Mouse (Mus musculus): ENCODE data around the gene Yaf2.
"Not testable (repeated sequence)": the region's sequence is repeated elsewhere in the genome, so short reads cannot be mapped to it uniquely, and the experiment has no call there.

Yaf2 gene

DNA sequence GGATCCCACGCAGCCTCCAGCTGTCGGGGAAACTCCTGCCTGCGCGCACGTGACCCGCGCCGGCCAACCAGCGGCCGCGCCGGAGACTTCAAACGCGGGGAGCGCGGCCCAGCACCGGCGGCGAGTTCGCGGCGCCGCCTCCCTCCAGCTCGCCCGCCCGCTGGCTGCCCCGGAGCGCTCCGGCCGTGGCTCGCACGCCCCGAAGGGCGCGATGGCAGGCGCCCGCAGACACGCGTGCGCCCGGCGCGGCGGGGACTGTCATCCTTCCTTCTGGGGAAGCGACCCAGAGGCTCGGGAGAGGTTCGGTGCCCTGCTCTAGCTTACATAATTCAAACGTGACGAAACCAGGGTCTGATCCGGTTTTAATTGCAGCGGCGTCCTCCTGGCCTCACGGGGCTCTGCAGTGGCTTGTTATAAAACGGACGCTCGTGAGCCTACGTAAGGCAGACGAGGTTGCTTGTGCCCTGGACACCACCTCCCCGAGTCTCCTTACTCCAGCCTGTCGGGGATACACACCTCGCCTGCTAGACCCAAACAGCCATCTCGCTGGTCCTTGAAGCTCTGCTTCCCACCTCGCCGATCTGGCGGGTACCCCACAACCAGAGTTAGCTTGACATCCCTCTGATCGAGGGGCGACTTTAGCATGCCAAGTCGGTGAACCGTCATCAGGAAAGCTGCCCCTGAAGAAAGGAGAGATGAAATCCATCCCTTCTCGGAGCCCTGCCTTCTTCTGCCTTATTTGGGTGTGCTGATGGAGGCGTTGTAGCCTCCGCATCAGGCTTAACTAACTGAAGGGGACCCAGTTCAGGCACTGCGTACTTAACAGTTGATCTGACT, at the start of gene Yaf2:
TSS of gene Yaf2 (minus strand) at position 11 of the 837 bp plus-strand sequence.
- peak; percentile 84 to 87 for DNase-seq

DNA sequence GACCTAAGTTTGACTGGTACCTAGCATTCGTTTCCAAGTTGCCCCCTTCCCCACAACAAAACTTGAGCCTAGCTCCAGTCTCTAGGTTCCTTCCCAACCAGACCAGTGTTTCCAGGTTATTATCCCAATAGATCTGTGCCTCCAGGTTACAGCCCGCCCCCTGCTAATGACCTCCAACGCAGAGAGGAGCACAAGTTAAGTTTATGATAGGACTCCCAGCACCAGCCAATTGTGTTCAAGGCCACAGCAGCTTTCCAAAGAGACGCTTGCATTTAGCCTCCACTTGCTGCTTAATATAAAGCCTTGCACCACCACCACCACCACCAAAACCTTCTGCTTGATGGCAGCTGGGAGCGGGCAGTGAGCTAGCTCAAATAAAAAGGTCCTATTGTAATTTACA, 44.6 kb upstream of the Yaf2 start:
- no peak for DNase-seq

DNA sequence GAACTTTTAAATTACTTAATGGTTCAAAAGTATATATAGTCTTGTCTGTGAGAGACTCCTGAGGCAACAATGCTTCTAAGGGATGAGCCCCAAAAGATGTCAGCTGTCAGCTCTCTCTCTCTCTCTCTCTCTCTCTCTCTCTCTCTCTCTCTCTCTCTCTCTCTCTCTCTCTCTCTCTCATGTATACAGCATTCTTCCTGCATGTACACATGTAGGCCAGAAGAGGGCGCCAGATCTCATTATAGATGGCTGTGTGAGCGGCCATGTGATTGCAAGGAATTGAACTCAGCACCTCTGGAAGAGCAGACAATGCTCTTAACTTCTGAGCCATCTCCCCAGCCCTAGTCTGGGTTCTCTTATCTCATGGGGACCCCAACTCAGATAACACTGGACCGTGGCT, 42.4 kb upstream of the Yaf2 start:
- DNase-seq: no peak

DNA sequence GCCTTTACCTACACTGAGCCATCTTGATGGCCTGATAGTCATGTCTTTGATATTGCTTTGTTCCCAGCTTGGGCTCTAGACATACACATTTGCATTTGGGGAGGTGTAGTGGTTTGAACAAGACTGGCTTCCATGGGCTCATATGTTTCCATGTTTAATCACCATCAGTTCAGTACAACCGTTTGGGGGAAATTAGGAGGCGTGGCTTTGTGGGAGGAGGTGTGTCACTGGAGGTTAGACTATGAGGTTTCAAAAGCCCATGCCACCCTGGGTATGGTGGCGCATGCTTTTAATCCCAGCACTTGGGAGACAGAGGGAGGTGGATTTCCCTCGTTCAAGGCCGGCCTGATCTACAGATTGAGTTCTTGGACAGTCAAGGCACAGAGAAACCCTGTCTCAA, 39.0 kb upstream of the Yaf2 start:
- no peak for DNase-seq

DNA sequence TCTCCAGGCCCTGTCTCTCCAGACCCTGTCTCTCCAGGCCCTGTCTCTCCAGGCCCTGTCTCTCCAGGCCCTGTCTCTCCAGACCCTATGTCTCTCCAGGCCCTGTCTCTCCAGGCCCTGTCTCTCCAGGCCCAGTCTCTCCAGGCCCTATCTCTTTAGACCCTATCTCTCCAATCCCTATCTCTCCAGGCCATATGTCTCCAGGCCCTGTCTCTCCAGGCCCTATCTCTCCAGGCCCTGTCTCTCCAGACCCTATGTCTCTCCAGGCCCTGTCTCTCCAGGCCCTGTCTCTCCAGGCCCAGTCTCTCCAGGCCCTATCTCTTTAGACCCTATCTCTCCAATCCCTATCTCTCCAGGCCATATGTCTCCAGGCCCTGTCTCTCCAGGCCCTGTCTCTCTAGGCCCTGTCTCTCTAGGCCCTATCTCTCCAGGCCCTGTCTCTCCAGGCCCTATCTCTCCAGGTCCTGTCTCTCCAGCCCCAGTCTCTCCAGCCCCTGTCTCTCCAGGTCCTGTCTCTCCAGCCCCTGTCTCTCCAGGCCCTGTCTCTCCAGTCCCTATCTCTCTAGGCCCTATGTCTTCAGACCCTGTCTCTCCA, 35.9 kb upstream of the Yaf2 start:
- DNase-seq: not testable (repeated sequence)

DNA sequence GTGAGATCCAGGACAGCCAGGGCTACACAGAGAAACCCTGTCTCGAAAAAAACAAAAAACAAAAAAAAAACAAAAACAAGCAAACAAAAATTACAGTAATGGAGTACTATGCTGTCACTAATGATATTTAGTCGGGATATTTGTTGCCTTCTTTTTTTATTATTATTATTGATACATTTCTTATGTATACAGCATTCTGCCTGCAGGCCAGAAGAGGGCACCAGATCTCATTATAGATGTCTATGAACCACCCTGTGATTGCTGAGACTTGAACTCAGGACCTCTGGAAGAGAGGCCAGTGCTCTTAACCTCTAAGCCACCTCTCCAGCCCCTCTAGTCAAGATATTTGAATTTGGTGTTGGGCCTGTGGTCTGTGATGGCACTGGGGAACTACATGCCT, 35.1 kb upstream of the Yaf2 start:
- no peak for DNase-seq

DNA sequence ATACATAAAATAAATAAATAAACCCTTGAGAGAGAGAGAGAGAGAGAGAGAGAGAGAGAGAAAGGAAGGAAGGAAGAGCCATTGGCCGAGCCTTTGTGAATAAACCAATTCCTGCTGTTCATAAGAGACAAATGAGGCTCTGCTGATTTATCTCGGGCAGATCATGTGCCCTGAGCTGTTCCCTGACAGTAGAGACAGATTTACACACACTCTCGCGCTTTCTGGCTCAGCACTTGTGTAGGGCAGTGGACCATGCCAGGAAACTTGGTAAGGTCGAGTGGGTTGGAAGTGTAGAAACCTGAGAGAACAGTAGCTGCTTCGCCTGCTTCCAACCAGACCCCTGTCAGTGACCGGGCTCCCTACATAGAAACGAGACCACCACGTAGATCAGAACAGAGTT, 31.8 kb upstream of the Yaf2 start:
- no peak for DNase-seq

DNA sequence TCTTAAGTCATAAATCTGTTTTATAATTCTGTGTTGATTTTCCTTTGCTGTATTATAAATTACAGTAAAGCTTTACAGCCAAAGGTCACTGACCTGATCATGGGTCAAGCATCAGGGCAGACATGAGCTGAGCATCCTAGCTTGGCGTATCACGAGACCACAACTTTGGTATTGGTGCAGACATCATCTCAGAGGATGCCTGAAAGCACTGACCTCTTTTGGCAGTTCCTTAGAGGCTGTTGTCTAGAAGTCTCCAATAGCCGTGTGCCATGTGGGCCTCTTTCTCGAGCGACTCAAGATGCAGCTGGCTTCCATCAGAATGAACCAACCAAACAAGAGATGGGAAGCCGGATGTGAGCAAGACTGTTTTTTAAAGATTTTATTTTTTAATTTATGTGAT, 28.8 kb upstream of the Yaf2 start:
- no peak for DNase-seq

DNA sequence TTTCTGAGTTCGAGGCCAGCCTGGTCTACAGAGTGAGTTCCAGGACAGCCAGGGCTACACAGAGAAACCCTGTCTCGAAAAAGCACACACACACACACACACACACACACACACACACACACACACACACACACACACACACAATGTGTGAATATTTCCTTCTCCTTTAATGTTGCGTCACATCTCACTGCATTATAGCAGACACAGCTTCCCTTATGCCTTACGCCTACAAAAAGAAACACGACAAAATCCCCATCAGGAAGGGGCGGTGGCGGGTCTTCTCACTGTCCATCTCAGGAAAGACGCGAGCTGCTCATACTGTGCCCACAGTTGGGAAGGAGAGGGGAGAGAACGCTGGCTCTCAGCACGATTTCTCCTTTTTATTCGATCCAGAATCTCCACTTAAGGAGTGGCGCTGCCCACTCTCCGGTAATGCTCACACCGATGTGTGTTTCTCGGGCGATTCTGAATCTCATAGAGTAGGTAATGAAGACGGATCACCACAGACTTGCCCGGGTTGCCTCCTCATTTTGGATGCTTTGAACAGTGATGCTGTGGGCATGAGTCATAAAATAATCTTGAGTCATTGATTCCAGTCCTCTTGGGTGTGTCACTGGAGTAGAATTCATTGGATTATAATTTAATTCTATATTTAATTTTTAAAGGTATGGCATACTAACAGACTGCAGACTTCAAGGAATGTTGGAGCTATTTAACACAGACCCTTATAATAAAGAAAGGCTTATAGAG, 21.8 kb upstream of the Yaf2 start:
- DNase-seq: no peak

DNA sequence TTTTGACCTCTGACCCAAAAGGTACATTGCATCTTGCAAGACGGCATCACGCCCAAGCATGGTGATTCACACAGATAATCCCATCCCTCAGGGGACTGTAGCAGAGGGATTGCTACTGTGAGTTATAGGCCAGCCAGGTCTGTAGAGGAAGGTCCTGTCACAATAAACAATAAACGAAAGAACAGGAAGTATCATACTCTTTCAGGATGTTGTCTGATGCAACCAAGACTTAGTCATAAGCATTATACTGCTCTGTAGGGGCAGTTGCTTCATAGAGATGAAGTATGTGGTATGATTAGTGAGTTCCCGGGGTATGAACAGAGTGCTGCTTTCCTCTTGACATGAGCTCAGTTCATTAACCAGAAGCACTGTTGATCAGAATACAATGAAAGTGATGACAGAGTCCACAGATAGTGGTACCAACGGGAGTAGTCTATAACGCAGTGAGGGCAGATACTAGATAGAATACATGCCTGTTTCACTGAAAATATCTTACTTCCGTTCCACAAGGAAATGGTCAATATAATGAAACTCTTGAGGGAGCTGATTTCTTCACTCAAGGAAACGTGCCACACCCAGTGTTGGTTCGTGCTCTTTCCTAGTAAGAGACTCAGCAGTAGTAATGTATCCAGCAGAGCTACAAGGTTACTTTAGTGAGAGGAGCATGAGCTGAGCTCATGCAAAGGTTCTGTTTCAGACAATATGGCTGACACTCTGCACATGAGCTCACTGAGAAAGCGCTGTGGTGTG, 4.1 kb upstream of the Yaf2 start:
- DNase-seq: no peak

DNA sequence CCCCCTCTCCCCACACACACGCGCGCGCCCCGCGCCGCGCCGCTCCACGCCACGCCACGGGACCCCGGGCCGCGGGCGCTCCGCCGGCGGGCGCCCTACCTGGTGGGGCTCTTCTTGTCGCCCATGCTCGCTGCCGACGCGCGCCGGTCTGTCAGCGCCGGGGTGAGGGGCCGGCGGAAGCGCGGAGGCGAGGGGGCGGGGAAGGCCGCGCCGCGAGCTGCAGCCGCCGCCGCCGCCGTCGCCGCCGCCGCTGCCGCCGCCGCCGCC, 144 bp downstream of the Yaf2 start:
- DNase-seq: no peak

DNA sequence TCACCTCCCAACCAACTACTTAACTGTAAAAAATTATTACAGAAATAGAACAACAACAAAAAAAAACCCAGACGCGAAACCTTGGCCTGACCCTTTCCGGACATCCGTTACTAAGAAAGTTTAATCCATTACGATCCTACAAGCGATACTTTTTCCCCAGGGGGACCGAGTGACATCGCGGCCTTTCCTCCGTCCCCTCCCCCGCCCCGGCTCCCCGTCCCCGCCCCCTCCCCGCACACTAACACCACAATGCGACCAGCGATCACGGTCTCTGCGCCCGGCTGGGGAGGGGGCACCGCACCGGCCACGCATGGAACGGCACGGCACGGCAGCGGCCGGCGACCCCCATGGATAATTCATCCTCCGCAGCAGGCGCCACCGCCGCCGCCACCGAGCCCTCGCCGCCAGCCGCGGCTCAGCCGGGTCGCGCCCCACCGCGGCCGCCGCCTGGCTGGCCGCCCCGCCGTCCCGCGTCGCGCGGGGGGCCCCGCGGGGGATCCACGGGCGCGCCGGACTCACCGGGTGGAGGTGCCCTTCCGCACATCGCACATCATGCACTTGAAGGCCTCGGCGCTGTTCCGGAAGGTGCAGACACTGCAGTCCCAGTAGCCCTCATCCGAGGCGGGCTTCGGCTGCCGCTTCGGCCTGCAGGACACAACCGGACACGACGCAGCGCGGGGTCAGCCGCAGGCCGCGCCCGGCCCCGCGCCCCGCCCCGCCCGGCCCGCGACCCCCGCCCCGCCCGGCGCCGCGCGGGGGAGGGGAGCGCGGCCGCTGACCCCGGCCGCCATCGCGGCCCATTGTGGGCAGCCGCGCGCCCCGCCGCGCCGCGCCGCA, 696 bp downstream of the Yaf2 start:
- DNase-seq: peak; percentile 37 to 40

DNA sequence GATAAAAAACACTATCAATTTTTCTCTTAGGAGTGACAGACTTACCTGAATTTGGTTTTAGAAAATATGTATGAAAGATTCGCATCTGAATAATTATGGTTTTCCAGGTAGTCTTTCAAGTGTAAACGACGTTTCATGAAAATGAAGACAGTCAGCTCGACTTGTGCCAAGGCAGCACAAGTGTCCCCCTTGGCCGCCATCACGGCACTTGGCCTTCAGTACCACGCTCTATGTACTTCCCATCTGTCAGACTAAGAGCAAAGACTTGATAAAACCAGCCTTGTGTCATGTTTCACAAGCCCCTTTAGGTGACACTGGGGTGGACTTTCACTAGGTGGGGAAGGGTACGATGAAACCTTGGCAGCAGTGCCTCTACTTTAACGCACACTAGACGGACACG, 5.5 kb downstream of the Yaf2 start:
- DNase-seq: no peak

DNA sequence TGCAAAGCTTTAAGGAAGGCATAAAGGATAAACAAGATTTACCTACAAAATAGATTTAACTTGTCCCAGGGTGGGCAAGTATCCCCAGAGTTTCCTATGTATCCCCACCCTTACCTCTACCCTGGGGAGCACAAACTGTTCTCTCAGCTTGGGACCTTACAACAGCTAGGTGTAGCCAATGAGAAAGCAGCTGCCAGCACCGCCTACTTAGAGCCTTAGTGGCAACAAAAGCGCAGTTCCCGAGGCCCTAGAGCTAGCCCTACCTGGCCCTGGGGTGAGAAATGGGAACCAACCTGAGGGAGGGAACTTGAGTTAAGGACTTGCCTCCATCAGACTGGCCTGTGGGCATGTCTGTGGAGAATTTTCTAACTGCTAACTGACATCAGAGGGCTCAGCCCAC, 9.5 kb downstream of the Yaf2 start:
- DNase-seq: peak; percentile 12 to 30

DNA sequence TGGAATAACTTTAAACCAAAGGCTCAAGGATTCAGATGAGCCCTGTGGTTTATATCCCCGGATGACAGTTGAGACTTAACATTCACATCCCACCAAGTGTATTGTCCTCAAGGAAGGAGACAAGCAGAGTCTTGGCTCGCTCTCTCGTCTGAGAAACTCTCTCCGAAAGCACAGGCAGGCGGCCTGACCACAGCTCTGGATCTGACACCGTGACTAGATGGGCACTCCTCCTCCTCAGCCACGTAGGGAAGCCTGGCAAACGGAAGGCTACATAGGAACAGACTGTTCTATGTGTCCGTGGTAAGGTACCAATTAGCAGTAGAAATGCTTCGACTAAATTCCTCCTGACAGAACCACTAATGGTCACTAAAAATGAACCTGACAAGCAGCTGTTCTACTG, 10.1 kb downstream of the Yaf2 start:
- peak in 1 of 2 experiments; percentile 13 for DNase-seq

DNA sequence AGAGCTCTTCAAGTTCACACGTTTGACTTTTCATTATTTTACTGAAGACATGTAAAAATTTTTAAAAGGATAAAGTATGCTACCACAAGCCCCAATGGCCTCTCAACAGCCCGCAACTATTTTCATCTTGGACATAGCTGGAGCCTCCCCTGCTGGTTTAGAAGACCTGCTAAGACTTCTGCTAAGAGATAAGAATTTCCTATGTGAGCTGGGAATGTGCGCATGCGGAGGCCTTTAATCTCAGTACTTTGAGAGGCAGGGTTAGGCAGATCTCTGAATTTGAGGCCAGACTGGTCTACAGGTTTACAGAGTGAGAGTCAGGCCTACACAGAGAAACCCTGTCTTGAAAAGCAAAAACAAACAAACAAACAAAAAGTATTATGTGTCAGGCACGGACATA, 11.4 kb downstream of the Yaf2 start:
- no peak for DNase-seq

DNA sequence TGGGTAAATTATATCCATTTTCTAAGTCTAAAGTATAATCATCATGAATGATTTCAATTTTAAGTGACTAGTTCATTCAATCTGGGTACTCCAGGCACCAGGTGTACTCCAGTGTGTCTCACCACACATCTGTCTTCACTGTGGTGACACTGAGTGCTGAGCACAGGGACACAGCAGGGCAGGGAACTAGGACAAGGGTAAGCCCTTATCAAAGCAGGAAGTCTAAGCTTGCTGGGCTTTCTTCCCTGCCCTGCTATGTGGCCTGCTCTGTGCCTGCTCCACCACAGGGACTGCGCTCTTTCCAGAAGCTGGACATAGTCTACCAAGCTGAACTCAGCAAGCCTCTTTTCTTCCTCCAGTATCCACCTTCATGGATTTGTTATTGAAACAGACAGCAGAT, 18.0 kb downstream of the Yaf2 start:
- DNase-seq: peak in 1 of 2 experiments; percentile 12

DNA sequence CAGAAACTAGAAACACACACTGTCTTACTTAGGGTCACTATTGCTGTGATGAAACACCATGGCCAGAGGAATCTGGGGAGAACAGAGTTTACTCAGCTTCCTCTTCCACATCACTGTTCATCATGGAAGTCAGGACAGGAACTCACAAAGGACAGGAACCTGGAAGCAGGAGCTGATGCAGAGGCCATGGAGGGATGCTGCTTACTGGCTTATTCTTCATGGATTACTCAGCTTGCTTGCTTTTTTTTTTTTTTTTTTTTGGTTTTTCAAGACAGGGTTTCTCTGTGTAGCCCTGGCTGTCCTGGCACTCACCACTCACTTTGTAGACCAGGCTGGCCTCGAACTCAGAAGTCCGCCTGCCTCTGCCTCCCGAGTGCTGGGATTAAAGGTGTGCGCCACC, 26.4 kb downstream of the Yaf2 start:
- not testable (repeated sequence) for DNase-seq

DNA sequence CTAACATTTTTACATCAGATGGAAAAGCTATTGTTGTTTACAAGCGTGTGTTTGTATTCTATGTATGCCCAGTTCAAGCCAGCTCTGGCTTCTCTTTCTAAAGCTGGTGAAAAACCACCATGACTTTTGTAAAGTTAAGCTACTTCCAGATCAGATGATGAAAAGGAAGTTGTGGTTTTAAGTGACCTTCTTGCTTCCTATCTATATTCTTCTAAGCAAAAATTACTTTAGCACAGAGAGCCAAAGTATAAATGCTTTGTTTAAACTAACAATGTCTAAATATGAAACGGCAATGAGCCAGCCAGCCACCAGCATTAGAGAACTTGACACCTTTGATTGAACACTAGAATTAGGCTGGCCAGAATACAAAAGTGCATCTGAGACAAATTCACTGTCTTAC, 38.5 kb downstream of the Yaf2 start:
- DNase-seq: no peak

DNA sequence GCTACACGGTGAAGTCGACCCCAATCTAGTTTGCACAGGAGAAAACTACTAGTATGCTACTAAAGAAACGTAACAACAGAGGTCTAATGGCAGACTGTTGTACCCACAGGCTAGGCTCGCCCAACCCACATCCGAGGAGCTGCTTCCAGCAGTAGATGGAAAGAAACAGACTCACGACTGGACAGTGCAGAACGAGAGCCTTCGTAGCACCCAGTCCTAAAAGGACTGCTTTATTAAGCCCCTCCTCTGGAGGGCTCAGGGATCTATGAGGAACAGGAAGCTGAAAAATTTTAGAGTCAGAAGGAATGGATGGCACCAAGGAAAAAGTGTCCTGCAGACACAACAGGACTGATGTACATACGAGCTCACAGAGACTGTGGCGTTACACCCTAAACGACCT, 42.3 kb downstream of the Yaf2 start:
- no peak for DNase-seq

DNA sequence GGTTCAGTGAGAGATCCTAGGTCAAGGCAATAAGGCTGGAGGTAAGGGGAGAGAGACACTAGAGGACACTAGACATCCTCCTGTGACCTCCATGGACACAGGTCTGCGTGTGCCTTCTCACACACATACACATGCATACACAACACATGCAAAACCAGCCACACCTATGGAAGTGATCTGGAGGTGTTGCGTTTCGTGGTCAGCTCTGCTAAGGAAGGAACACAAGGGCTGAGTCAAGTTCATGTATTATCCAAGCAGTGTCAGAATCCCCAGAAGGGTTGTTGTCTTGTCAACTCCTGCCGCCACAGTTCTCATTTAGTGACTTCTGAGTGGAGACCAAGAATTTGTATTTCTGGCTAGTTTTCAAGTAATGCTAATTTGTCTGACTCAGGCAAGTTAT, 48.4 kb downstream of the Yaf2 start:
- DNase-seq: no peak

DNA sequence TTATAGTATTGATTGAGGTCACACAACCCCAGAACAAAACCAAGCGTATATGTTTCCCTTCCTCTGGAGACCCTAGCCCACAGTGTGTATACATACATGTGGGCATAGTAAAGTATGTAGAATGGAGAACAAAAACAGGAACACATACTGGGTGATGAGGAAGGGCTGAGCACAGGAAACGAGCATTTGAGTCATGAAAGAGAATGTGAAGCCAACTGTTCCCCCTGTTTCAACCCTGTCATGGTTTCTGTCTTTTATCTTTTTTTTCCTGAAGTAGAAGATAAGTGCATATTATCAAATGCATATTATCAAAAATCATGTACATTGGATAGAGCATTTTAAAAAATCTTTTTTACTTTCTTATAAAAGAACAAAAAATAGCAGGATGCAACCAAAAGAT, 49.1 kb downstream of the Yaf2 start:
- DNase-seq: no peak

DNA sequence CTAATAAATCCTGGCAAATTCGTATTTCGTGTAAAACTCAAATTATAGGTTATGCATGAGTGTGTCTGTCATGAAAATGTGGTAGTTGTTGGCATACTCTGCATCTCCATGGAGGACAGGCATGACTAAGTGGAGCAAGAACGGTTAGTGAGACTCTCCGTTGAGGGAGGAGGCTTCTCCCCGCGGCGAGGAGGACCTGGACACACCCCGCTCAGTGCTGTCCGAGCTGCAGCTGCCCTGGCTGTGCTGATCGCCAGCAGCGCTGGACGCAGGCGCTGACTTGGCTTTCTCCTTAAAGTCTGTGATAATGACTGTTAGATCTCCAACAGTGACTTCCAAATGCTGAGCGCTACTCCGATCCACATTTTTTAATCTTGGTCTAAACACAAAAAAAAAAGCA, 51.5 kb downstream of the Yaf2 start:
- DNase-seq: no peak
